Comparison of ENCODE assay signal across 26 mouse cellular contexts in genomic region chr6:113864812-113865211, GRCm38 (mm10).
DNase-seq lines count a peak whose midpoint lies in the region; ATAC-seq and TF ChIP-seq lines count a peak whose summit lies in the region.
"Had no signal": no experiment of that assay in that cellular context is flagged by ENCODE, and none has a peak within 500 bp of the region (broad histone marks: within the 10 kb centered on the region; RNA-seq: fewer than 3 reads in every experiment).

No protein-coding gene starts in this region.

- no peak overlapping the region for H3K4me3 ChIP-seq in left cerebral cortex, adult 2 months
- H3K4me3 ChIP-seq: embryonic facial prominence, embryonic 12.5 days; embryonic facial prominence, embryonic 15.5 days; forebrain, embryonic 15.5 days; heart, embryonic 12.5 days; heart, embryonic 15.5 days; hindbrain, embryonic 10.5 days; hindbrain, embryonic 13.5 days had no signal

- no peak for TF ChIP-seq CTCF in left cerebral cortex, adult 2 months (IDR thresholded peaks at IDR 0.05)

- intact Hi-C loops in left cerebral cortex, adult 2 months (cut with DNase I), result no loop called here
- intact Hi-C loops in left cerebral cortex, postnatal 10 days (cut with DNase I), result no loop called here

- H3K27ac ChIP-seq in left cerebral cortex, adult 2 months, result peak overlapping the region; percentile 78
- H3K27ac ChIP-seq: embryonic facial prominence, embryonic 12.5 days; embryonic facial prominence, embryonic 15.5 days; forebrain, embryonic 15.5 days; heart, embryonic 15.5 days; hindbrain, embryonic 10.5 days; hindbrain, embryonic 13.5 days had no signal

- peak; percentile 46 for DNase-seq in cerebellum, adult 11-12 months
- no peak for DNase-seq in frontal cortex, postnatal 10 days (ENCODE audit: low spot score in 2 of 2)
- no peak for DNase-seq in left cerebral cortex, adult 2 months (ENCODE audit: extremely low spot score in 1 of 2, low spot score in 2 of 2)
- no peak for DNase-seq in left cerebral cortex, postnatal 10 days (ENCODE audit: extremely low spot score in 1 of 2, low spot score in 2 of 2)
- peak; percentile 59 for DNase-seq in brain, adult 2 months (ENCODE audit: low read depth, low spot score)
- no peak for DNase-seq in lung, postnatal 10 days
- DNase-seq: adrenal gland, adult 8-10 months; adrenal gland, postnatal 25 days; cerebellum, adult 11 months; cerebellum, adult 9-10 months; cerebellum, postnatal 14 days; gastrocnemius, postnatal 25 days; heart, adult 18-20 months; heart, postnatal 10 days; heart, postnatal 36 days had no signal

- ATAC-seq in cerebellum, adult (ENCODE audit: insufficient number of reproducible peaks, low FRiP score, low TSS enrichment), result no peak
- peak; percentile 51; the same call in 1 of the 2 replicates for ATAC-seq in frontal cortex, adult (ENCODE audit: low TSS enrichment)
- ATAC-seq: activated CD4-positive, CD25-positive, alpha-beta regulatory T cell, adult 4 months; forebrain, embryonic 15.5 days; hindbrain, embryonic 16.5 days had no signal

Comparison
In these comparisons a context has a peak if more than half of its experiments do, and no peak if none do; other contexts are left out.
1. DNase-seq: peak in cerebellum, adult 11-12 months (single experiment) and brain, adult 2 months (single experiment); none in frontal cortex, postnatal 10 days (0 of 2), left cerebral cortex, adult 2 months (0 of 2), left cerebral cortex, postnatal 10 days (0 of 2) and lung, postnatal 10 days (single experiment).